In the genomic region with DNA sequence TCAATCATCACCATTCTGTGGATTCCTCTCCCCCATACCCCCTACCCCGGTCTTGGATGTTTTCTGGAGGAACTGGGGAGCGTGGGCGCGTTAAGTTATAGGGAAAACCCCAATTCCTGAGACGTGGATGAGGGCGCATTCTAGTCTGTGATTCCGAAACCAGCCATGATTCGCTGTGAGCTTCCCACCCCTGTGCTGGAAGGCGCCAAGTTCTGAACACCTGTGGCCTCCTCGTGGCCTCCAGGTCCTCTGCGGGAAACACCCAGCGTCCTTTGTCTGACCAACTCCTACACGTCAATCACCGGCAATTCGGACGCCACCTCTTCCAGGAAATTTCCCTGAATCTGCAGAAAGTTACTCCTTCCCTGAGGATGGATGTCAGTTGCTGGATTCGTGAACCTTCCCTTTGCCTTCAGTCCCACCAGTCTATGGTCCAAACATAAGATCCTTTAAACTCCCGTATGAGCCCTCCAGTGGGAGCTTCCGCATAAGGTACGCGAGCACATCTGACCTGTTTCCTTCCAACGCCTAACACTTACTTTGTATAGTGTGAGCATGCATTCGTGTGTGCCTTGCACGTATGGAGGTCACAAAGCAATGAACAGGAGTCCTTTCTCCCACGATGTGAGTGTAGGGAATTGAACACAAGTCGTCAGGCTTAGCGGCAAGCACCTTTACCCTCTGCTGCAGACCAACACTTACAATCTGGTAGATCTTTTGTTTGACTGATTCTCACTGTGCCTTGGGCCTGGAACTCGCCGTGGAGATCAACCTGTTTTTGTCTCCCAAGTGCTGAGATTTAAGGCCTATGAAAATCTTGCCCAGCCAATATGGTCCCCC, we compare ENCODE assay signal across 8 mouse cellular contexts. TPM values are rescaled to one million over a fixed set of nuclear protein-coding genes. Genes with fewer than 3 reads are reported as not detected.
DNase-seq lines count a peak whose midpoint lies in the region; ATAC-seq and TF ChIP-seq lines count a peak whose summit lies in the region.

No protein-coding gene starts in this region.

- no peaks in the 10 kb centered on the region for H3K27me3 ChIP-seq in liver, adult 2 months (ENCODE audit: control insufficient read depth, insufficient read depth, low read length)
- H3K27me3 ChIP-seq in embryonic facial prominence, embryonic 14.5 days (replicated peaks; ENCODE audit: control insufficient read depth, insufficient read depth, low read length): no peaks in the 10 kb centered on the region
- no peaks in the 10 kb centered on the region for H3K27me3 ChIP-seq in limb, embryonic 12.5 days
- no peaks in the 10 kb centered on the region for H3K27me3 ChIP-seq in neural tube, embryonic 15.5 days (replicated peaks)

- H3K9me3 ChIP-seq in embryonic facial prominence, embryonic 14.5 days (ENCODE audit: control insufficient read depth, low read length): no peaks in the 10 kb centered on the region
- H3K9me3 ChIP-seq in limb, embryonic 12.5 days: no peaks in the 10 kb centered on the region
- H3K9me3 ChIP-seq in neural tube, embryonic 15.5 days (replicated peaks): no peaks in the 10 kb centered on the region

- no peaks in the 10 kb centered on the region; the same call in 1 of the 2 replicates for H3K36me3 ChIP-seq in liver, adult 2 months (ENCODE audit: control insufficient read depth, insufficient read depth, low read length)
- peaks cover 49% of the 10 kb centered on the region for H3K36me3 ChIP-seq in embryonic facial prominence, embryonic 14.5 days (ENCODE audit: control insufficient read depth, insufficient read depth, low read length)
- H3K36me3 ChIP-seq in limb, embryonic 12.5 days: peaks cover 51% of the 10 kb centered on the region
- peaks cover 13% of the 10 kb centered on the region for H3K36me3 ChIP-seq in neural tube, embryonic 15.5 days

- H3K9ac ChIP-seq in liver, adult 2 months (ENCODE audit: low read depth, low read length): peak overlapping the region; percentile 70
- H3K9ac ChIP-seq in embryonic facial prominence, embryonic 14.5 days (ENCODE audit: low read depth, low read length): peak overlapping the region; percentile 77
- H3K9ac ChIP-seq in limb, embryonic 12.5 days (replicated peaks): peak overlapping the region; percentile 70
- H3K9ac ChIP-seq in neural tube, embryonic 15.5 days (replicated peaks): peak overlapping the region; percentile 69

- 0 out of 2 replicates have a peak, but pooled peaks have one; percentile 16 for TF ChIP-seq POLR2A in liver, adult 2 months (IDR thresholded peaks at IDR 0.05; ENCODE audit: extremely low read depth, insufficient read depth, low read length)

- peak overlapping the region; percentile 78 for H3K27ac ChIP-seq in liver, adult 2 months (replicated peaks; ENCODE audit: insufficient read depth, low read depth, low read length)
- peak overlapping the region; percentile 95 for H3K27ac ChIP-seq in embryonic facial prominence, embryonic 14.5 days (replicated peaks; ENCODE audit: low read depth, low read length)
- H3K27ac ChIP-seq in limb, embryonic 12.5 days: peak overlapping the region; percentile 96
- peak overlapping the region; percentile 94 for H3K27ac ChIP-seq in neural tube, embryonic 15.5 days (replicated peaks)

- peaks cover 5% of the 10 kb centered on the region; the same call in 1 of the 2 replicates for H3K79me2 ChIP-seq in liver, adult 2 months (ENCODE audit: control insufficient read depth, insufficient read depth, low read length)

- WGBS in liver, adult 2 months: under 1% methylated on average over 29 of the region's 29 CpGs
- under 1% methylated on average over 29 of the region's 29 CpGs for WGBS in embryonic facial prominence, embryonic 14.5 days
- WGBS in limb, embryonic 12.5 days: under 1% methylated on average over 29 of the region's 29 CpGs
- under 1% methylated on average over 29 of the region's 29 CpGs for WGBS in neural tube, embryonic 15.5 days

- H3K4me2 ChIP-seq in embryonic facial prominence, embryonic 14.5 days (ENCODE audit: low read depth, low read length): peak overlapping the region; percentile 75
- peak overlapping the region; percentile 73 for H3K4me2 ChIP-seq in limb, embryonic 12.5 days
- H3K4me2 ChIP-seq in neural tube, embryonic 15.5 days: peak overlapping the region; percentile 71

- DNase-seq in liver, adult 2 months (ENCODE audit: extremely low read depth, low read depth, low spot score): no peak
- DNase-seq in liver: no peak
- DNase-seq in embryonic facial prominence, embryonic 14.5 days (ENCODE audit: low spot score): no peak
- no peak for DNase-seq in c-Kit-positive CD71-positive TER-119-positive erythroid progenitor cells, embryonic 14.5 days (ENCODE audit: low spot score)
- no peak for DNase-seq in spleen, postnatal 4 days (ENCODE audit: low spot score in 2 of 2)
- DNase-seq in cerebellum, postnatal 14 days: no peak

- ATAC-seq in embryonic facial prominence, embryonic 14.5 days (ENCODE audit: low read depth): peak; percentile 16
- ATAC-seq in limb, embryonic 12.5 days (ENCODE audit: insufficient number of reproducible peaks, insufficient read depth, low FRiP score, low TSS enrichment, low read depth): peak; percentile 7; the same call in 1 of the 2 replicates
- peak; percentile 7 for ATAC-seq in neural tube, embryonic 15.5 days (ENCODE audit: low FRiP score)

- H3K4me1 ChIP-seq in liver, adult 2 months (ENCODE audit: control insufficient read depth, insufficient read depth, low read length): peaks cover 8% of the 10 kb centered on the region
- H3K4me1 ChIP-seq in embryonic facial prominence, embryonic 14.5 days (ENCODE audit: control insufficient read depth, insufficient read depth, low read length): peaks cover 19% of the 10 kb centered on the region
- peaks cover 38% of the 10 kb centered on the region for H3K4me1 ChIP-seq in limb, embryonic 12.5 days (replicated peaks)
- peaks cover 41% of the 10 kb centered on the region for H3K4me1 ChIP-seq in neural tube, embryonic 15.5 days

- peak overlapping the region; percentile 63 for H3K4me3 ChIP-seq in liver, adult 2 months (ENCODE audit: insufficient read depth, low read depth, low read length)
- peak overlapping the region; percentile 94 for H3K4me3 ChIP-seq in embryonic facial prominence, embryonic 14.5 days (ENCODE audit: low read depth, low read length)
- H3K4me3 ChIP-seq in limb, embryonic 12.5 days (replicated peaks): peak overlapping the region; percentile 93
- peak overlapping the region; percentile 99 for H3K4me3 ChIP-seq in neural tube, embryonic 15.5 days (replicated peaks)

- no peak for TF ChIP-seq CTCF in liver, adult 2 months (IDR thresholded peaks at IDR 0.05; ENCODE audit: low read depth, low read length)

RNA-seq across cellular contexts. Expression of gene Prmt1, which starts 0.7 kb away (rescaled TPM):
- 15.9 and 23.0 TPM in 2 replicates for total RNA-seq in liver, adult 2 months (2014; rRNA removed)
- 26.0 and 36.1 TPM in 2 replicates for polyA plus RNA-seq in liver, adult 2 months (2012; rRNA removed)
- polyA plus RNA-seq in embryonic facial prominence, embryonic 14.5 days (2014; fragmentation: Nextera tagmentation; extraction: Ambion mirVana): 173 and 178 TPM in 2 replicates
- 704 and 706 TPM in 2 replicates for polyA plus RNA-seq in limb, embryonic 12.5 days (2016; fragmentation: Nextera tagmentation; extraction: Ambion mirVana)
- 605 and 615 TPM in 2 replicates for polyA plus RNA-seq in neural tube, embryonic 15.5 days (2015; fragmentation: Nextera tagmentation; extraction: Ambion mirVana)

RNA-seq across cellular contexts. Expression of gene Irf3, which starts 10.3 kb away (rescaled TPM):
- total RNA-seq in liver, adult 2 months (2014; rRNA removed): 58.5 and 59.0 TPM in 2 replicates
- 82.0 and 101 TPM in 2 replicates for polyA plus RNA-seq in liver, adult 2 months (2012; rRNA removed)
- 77.7 and 84.6 TPM in 2 replicates for polyA plus RNA-seq in embryonic facial prominence, embryonic 14.5 days (2014; fragmentation: Nextera tagmentation; extraction: Ambion mirVana)
- polyA plus RNA-seq in limb, embryonic 12.5 days (2016; fragmentation: Nextera tagmentation; extraction: Ambion mirVana): 90.9 and 97.2 TPM in 2 replicates
- 56.8 and 70.2 TPM in 2 replicates for polyA plus RNA-seq in neural tube, embryonic 15.5 days (2015; fragmentation: Nextera tagmentation; extraction: Ambion mirVana)

RNA-seq across cellular contexts. Expression of gene Bcl2l12, which starts 11.4 kb away (rescaled TPM):
- 4.2 and 5.6 TPM in 2 replicates for total RNA-seq in liver, adult 2 months (2014; rRNA removed)
- polyA plus RNA-seq in liver, adult 2 months (2012; rRNA removed): 13.3 and 14.5 TPM in 2 replicates
- polyA plus RNA-seq in embryonic facial prominence, embryonic 14.5 days (2014; fragmentation: Nextera tagmentation; extraction: Ambion mirVana): 43.2 and 48.6 TPM in 2 replicates
- 87.3 and 96.8 TPM in 2 replicates for polyA plus RNA-seq in limb, embryonic 12.5 days (2016; fragmentation: Nextera tagmentation; extraction: Ambion mirVana)
- polyA plus RNA-seq in neural tube, embryonic 15.5 days (2015; fragmentation: Nextera tagmentation; extraction: Ambion mirVana): 9.8 and 19.8 TPM in 2 replicates

RNA-seq across cellular contexts. Expression of gene Cpt1c, which starts 12.4 kb away (rescaled TPM):
- 0.09 and 0.34 TPM in 2 replicates for total RNA-seq in liver, adult 2 months (2014; rRNA removed)
- 0.71 and 0.91 TPM in 2 replicates for polyA plus RNA-seq in liver, adult 2 months (2012; rRNA removed)
- 22.4 and 31.1 TPM in 2 replicates for polyA plus RNA-seq in embryonic facial prominence, embryonic 14.5 days (2014; fragmentation: Nextera tagmentation; extraction: Ambion mirVana)
- 27.8 and 29.9 TPM in 2 replicates for polyA plus RNA-seq in limb, embryonic 12.5 days (2016; fragmentation: Nextera tagmentation; extraction: Ambion mirVana)
- 55.5 and 59.0 TPM in 2 replicates for polyA plus RNA-seq in neural tube, embryonic 15.5 days (2015; fragmentation: Nextera tagmentation; extraction: Ambion mirVana)

RNA-seq across cellular contexts. Expression of gene Scaf1, which starts 29.1 kb away (rescaled TPM):
- 4.4 and 9.7 TPM in 2 replicates for total RNA-seq in liver, adult 2 months (2014; rRNA removed)
- polyA plus RNA-seq in liver, adult 2 months (2012; rRNA removed): 25.7 and 31.8 TPM in 2 replicates
- polyA plus RNA-seq in embryonic facial prominence, embryonic 14.5 days (2014; fragmentation: Nextera tagmentation; extraction: Ambion mirVana): 43.7 and 47.5 TPM in 2 replicates
- 42.1 and 46.9 TPM in 2 replicates for polyA plus RNA-seq in limb, embryonic 12.5 days (2016; fragmentation: Nextera tagmentation; extraction: Ambion mirVana)
- polyA plus RNA-seq in neural tube, embryonic 15.5 days (2015; fragmentation: Nextera tagmentation; extraction: Ambion mirVana): 43.3 and 46.1 TPM in 2 replicates
